Comparison of ENCODE assay signal across 20 mouse cellular contexts in the genomic region with DNA sequence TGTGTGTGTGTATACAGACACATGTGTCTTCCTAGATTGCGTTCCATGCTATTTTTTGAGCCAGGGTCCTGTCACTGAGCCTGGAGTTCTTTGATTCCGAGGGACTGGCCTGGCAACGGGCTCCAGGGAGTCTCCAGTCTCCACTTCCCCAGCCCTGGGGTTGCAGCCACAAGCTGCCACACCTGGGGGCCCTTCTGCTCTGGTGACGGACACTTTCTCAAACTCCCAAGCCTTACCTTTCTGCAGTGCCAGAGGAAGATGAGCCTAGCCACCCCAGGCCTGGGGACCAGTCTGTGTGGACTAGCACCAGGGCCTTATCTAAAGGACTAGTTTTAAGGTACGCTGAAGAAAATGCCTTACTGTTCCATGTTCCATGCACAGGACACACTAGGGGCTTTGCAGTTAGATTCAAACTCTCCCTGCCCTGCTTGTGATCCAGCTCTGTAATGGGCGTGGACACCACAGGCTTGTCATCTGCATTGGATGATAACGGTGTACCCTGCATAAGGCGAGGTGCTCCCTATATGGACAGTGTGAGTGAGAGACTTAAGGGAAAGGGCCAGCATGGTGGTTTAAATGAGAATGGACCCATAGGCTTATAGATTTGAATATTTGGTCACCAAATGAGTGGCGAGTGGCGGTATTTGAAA. TPM values are rescaled to one million over a fixed set of nuclear protein-coding genes. Genes with fewer than 3 reads are reported as not detected.
DNase-seq lines count a peak whose midpoint lies in the region; ATAC-seq and TF ChIP-seq lines count a peak whose summit lies in the region.
"Had no signal": no experiment of that assay in that cellular context is flagged by ENCODE, and none has a peak within 500 bp of the region (broad histone marks: within the 10 kb centered on the region; RNA-seq: fewer than 3 reads in every experiment).

No protein-coding gene starts in this region.

- no peaks in the 10 kb centered on the region for H3K27me3 ChIP-seq in forebrain, embryonic 10.5 days (ENCODE audit: poor library complexity, severe bottlenecking)
- no peaks in the 10 kb centered on the region for H3K27me3 ChIP-seq in forebrain, postnatal 0 days (ENCODE audit: insufficient read depth, low read length)
- H3K27me3 ChIP-seq in liver, embryonic 14.5 days (ENCODE audit: control insufficient read depth, insufficient read depth, low read length), result no peaks in the 10 kb centered on the region
- no peaks in the 10 kb centered on the region for H3K27me3 ChIP-seq in stomach, embryonic 15.5 days (replicated peaks)
- H3K27me3 ChIP-seq in midbrain, embryonic 13.5 days, result no peaks in the 10 kb centered on the region
- H3K27me3 ChIP-seq: embryonic facial prominence, embryonic 13.5 days; forebrain, embryonic 15.5 days; limb, embryonic 15.5 days; Patski had no signal

- peak overlapping the region; percentile 21; the same call in 1 of the 2 replicates for H3K27ac ChIP-seq in forebrain, embryonic 10.5 days
- no peak overlapping the region for H3K27ac ChIP-seq in forebrain, postnatal 0 days (ENCODE audit: low read depth, low read length)
- peak overlapping the region; percentile 100 for H3K27ac ChIP-seq in liver, embryonic 14.5 days
- no peak overlapping the region; the same call in 1 of the 2 replicates for H3K27ac ChIP-seq in stomach, embryonic 15.5 days
- H3K27ac ChIP-seq in midbrain, embryonic 13.5 days, result no peak overlapping the region
- H3K27ac ChIP-seq: embryonic facial prominence, embryonic 13.5 days; forebrain, embryonic 15.5 days; heart, adult 2 months; limb, embryonic 15.5 days had no signal

- no peak for TF ChIP-seq CTCF in forebrain, postnatal 0 days (IDR thresholded peaks at IDR 0.05; ENCODE audit: low read depth)
- no peak for TF ChIP-seq CTCF in liver, embryonic 14.5 days (IDR thresholded peaks at IDR 0.05; ENCODE audit: low read depth)

- H3K4me2 ChIP-seq in forebrain, postnatal 0 days (ENCODE audit: low read depth), result no peak overlapping the region
- peak overlapping the region; percentile 90 for H3K4me2 ChIP-seq in liver, embryonic 14.5 days (ENCODE audit: low read depth)
- no peak overlapping the region for H3K4me2 ChIP-seq in stomach, embryonic 15.5 days
- no peak overlapping the region for H3K4me2 ChIP-seq in midbrain, embryonic 13.5 days (replicated peaks)
- H3K4me2 ChIP-seq: embryonic facial prominence, embryonic 13.5 days; forebrain, embryonic 15.5 days; limb, embryonic 15.5 days had no signal

- no peak for ATAC-seq in forebrain, postnatal 0 days
- ATAC-seq in liver, embryonic 14.5 days (ENCODE audit: insufficient read depth), result peak; percentile 96
- ATAC-seq in stomach, embryonic 15.5 days (ENCODE audit: insufficient read depth, low FRiP score, low read depth), result peak; percentile 86
- ATAC-seq in midbrain, embryonic 13.5 days, result no peak
- ATAC-seq: forebrain, embryonic 15.5 days; Patski had no signal

- peaks cover 21% of the 10 kb centered on the region for H3K36me3 ChIP-seq in forebrain, embryonic 10.5 days (replicated peaks)
- peaks cover 15% of the 10 kb centered on the region for H3K36me3 ChIP-seq in forebrain, postnatal 0 days (ENCODE audit: insufficient read depth)
- peaks cover 6% of the 10 kb centered on the region; the same call in 1 of the 2 replicates for H3K36me3 ChIP-seq in liver, embryonic 14.5 days (replicated peaks; ENCODE audit: control insufficient read depth, insufficient read depth, low read depth)
- 0 out of 2 replicates have a peak, but pooled peaks cover 2% of the 10 kb centered on the region for H3K36me3 ChIP-seq in stomach, embryonic 15.5 days
- peaks cover 10% of the 10 kb centered on the region for H3K36me3 ChIP-seq in midbrain, embryonic 13.5 days

- no peak overlapping the region for H3K4me3 ChIP-seq in forebrain, embryonic 10.5 days
- H3K4me3 ChIP-seq in forebrain, postnatal 0 days (ENCODE audit: low read depth, low read length), result no peak overlapping the region
- peak overlapping the region; percentile 36 to 46 for H3K4me3 ChIP-seq in liver, embryonic 14.5 days (ENCODE audit: insufficient read depth in 1 of 2, low read depth in 2 of 2, low read length in 2 of 2)
- H3K4me3 ChIP-seq in stomach, embryonic 15.5 days (replicated peaks), result no peak overlapping the region
- H3K4me3 ChIP-seq in midbrain, embryonic 13.5 days (replicated peaks), result no peak overlapping the region
- H3K4me3 ChIP-seq: embryonic facial prominence, embryonic 13.5 days; forebrain, embryonic 15.5 days; heart, adult 2 months; limb, embryonic 15.5 days had no signal

- H3K9me3 ChIP-seq in forebrain, embryonic 10.5 days, result no peaks in the 10 kb centered on the region
- no peaks in the 10 kb centered on the region for H3K9me3 ChIP-seq in forebrain, postnatal 0 days (ENCODE audit: low read length)
- H3K9me3 ChIP-seq in liver, embryonic 14.5 days (ENCODE audit: control insufficient read depth, low read length), result no peaks in the 10 kb centered on the region
- no peaks in the 10 kb centered on the region for H3K9me3 ChIP-seq in stomach, embryonic 15.5 days
- H3K9me3 ChIP-seq in midbrain, embryonic 13.5 days, result no peaks in the 10 kb centered on the region
- H3K9me3 ChIP-seq: embryonic facial prominence, embryonic 13.5 days; forebrain, embryonic 15.5 days; limb, embryonic 15.5 days had no signal

- H3K4me1 ChIP-seq in forebrain, embryonic 10.5 days, result peaks cover 15% of the 10 kb centered on the region
- no peaks in the 10 kb centered on the region for H3K4me1 ChIP-seq in forebrain, postnatal 0 days (ENCODE audit: insufficient read depth)
- H3K4me1 ChIP-seq in liver, embryonic 14.5 days (replicated peaks; ENCODE audit: control insufficient read depth in 2 of 2, insufficient read depth in 2 of 2, low read length in 1 of 2), result peaks cover 29 to 46% of the 10 kb centered on the region in 2 experiments
- H3K4me1 ChIP-seq in stomach, embryonic 15.5 days, result no peaks in the 10 kb centered on the region
- H3K4me1 ChIP-seq in midbrain, embryonic 13.5 days (replicated peaks), result peaks cover 10% of the 10 kb centered on the region

- WGBS in forebrain, embryonic 10.5 days, result 88% methylated on average over 10 of the region's 10 CpGs
- WGBS in forebrain, postnatal 0 days, result 91% methylated on average over 10 of the region's 10 CpGs
- WGBS in liver, embryonic 14.5 days (ENCODE audit: insufficient replicate concordance), result 20% methylated on average over 10 of the region's 10 CpGs
- WGBS in stomach, embryonic 15.5 days, result 82% methylated on average over 10 of the region's 10 CpGs
- 88% methylated on average over 10 of the region's 10 CpGs for WGBS in midbrain, embryonic 13.5 days

- H3K9ac ChIP-seq in forebrain, postnatal 0 days, result no peak overlapping the region
- peak overlapping the region; percentile 72 for H3K9ac ChIP-seq in liver, embryonic 14.5 days (replicated peaks)
- H3K9ac ChIP-seq in stomach, embryonic 15.5 days, result no peak overlapping the region
- H3K9ac ChIP-seq in midbrain, embryonic 13.5 days (replicated peaks), result no peak overlapping the region
- H3K9ac ChIP-seq: embryonic facial prominence, embryonic 13.5 days; forebrain, embryonic 15.5 days; limb, embryonic 15.5 days had no signal

- no peak for DNase-seq in forebrain, embryonic 10.5 days (ENCODE audit: extremely low spot score, low spot score)
- DNase-seq in forebrain, postnatal 0 days, result no peak
- peak; percentile 43 for DNase-seq in spleen, adult 12 weeks (ENCODE audit: low spot score)
- DNase-seq in spleen, adult 18-20 months, result no peak
- DNase-seq in liver, embryonic 14.5 days (ENCODE audit: low read depth in 3 of 3, low spot score in 3 of 3), result peak; percentile 85 to 88 (median 87)
- DNase-seq in lung, postnatal 14 days, result no peak
- DNase-seq: cerebellum, adult 11-12 months; heart, adult 2 months; kidney, postnatal 10 days; layer of hippocampus, adult 9-11 months; lung, postnatal 36 days; midbrain, embryonic 14.5 days; right cerebral cortex, adult 18-20 months; thymus, postnatal 14 days had no signal

- TF ChIP-seq EP300 in liver, embryonic 14.5 days (IDR thresholded peaks at IDR 0.05; ENCODE audit: low read depth), result peak; percentile 74

RNA-seq across cellular contexts. Expression of gene Rab35, which starts 5.3 kb away (rescaled TPM):
- polyA plus RNA-seq in forebrain, embryonic 10.5 days (2016; fragmentation: Nextera tagmentation; extraction: Ambion mirVana), result 11.2 and 12.4 TPM in 2 replicates
- total RNA-seq in forebrain, postnatal 0 days (2014; rRNA removed), result 87.7 and 92.5 TPM in 2 replicates
- polyA plus RNA-seq in forebrain, postnatal 0 days (2015; fragmentation: Nextera tagmentation; extraction: Ambion mirVana), result 22.0 and 24.7 TPM in 2 replicates
- 24.5 and 28.2 TPM in 2 replicates for polyA plus RNA-seq in liver, embryonic 14.5 days (2012; rRNA removed)
- polyA plus RNA-seq in liver, embryonic 14.5 days (2014; fragmentation: Nextera tagmentation; extraction: Ambion mirVana), result 14.8 and 14.9 TPM in 2 replicates
- 16.3 and 16.7 TPM in 2 replicates for polyA plus RNA-seq in stomach, embryonic 15.5 days (2015; fragmentation: Nextera tagmentation; extraction: Ambion mirVana)
- polyA plus RNA-seq in midbrain, embryonic 13.5 days (2015; fragmentation: Nextera tagmentation; extraction: Ambion mirVana), result 13.1 and 16.8 TPM in 2 replicates

Comparison
In these comparisons a context has a peak if more than half of its experiments do, and no peak if none do; other contexts are left out.
1. DNase-seq: peak in spleen, adult 12 weeks (single experiment) and liver, embryonic 14.5 days (3 of 3); none in forebrain, embryonic 10.5 days (single experiment), forebrain, postnatal 0 days (single experiment), spleen, adult 18-20 months (0 of 2) and lung, postnatal 14 days (single experiment).
2. H3K27ac ChIP-seq: peak in forebrain, embryonic 10.5 days (single experiment) and liver, embryonic 14.5 days (single experiment); none in forebrain, postnatal 0 days (single experiment), stomach, embryonic 15.5 days (single experiment) and midbrain, embryonic 13.5 days (single experiment).
3. H3K4me3 ChIP-seq: peak in liver, embryonic 14.5 days (2 of 2); none in forebrain, embryonic 10.5 days (single experiment), forebrain, postnatal 0 days (single experiment), stomach, embryonic 15.5 days (single experiment) and midbrain, embryonic 13.5 days (single experiment).
4. ATAC-seq: peak in liver, embryonic 14.5 days (single experiment) and stomach, embryonic 15.5 days (single experiment); none in forebrain, postnatal 0 days (single experiment) and midbrain, embryonic 13.5 days (single experiment).